In genomic region chr4:32374751-32375582, GRCm38 (mm10) we compare ENCODE assay signal across 14 mouse cellular contexts.
A peak's percentile ranks its signal among the peaks of the same experiment; 100 is the strongest.
DNase-seq lines count a peak whose midpoint lies in the region; ATAC-seq and TF ChIP-seq lines count a peak whose summit lies in the region.
"Had no signal": no experiment of that assay in that cellular context is flagged by ENCODE, and none has a peak within 500 bp of the region (broad histone marks: within the 10 kb centered on the region; RNA-seq: fewer than 3 reads in every experiment).

No protein-coding gene starts in this region.

- no peaks in the 10 kb centered on the region for H3K27me3 ChIP-seq in lung, embryonic 14.5 days (ENCODE audit: insufficient read depth, low read length)
- no peaks in the 10 kb centered on the region for H3K27me3 ChIP-seq in forebrain, embryonic 13.5 days
- no peaks in the 10 kb centered on the region for H3K27me3 ChIP-seq in intestine, postnatal 0 days (replicated peaks; ENCODE audit: control insufficient read depth, insufficient read depth, low read length)
- H3K27me3 ChIP-seq: heart, embryonic 15.5 days; intestine, embryonic 15.5 days; Patski had no signal

- no peak overlapping the region for H3K9ac ChIP-seq in lung, embryonic 14.5 days
- H3K9ac ChIP-seq in forebrain, embryonic 13.5 days: no peak overlapping the region
- H3K9ac ChIP-seq in intestine, postnatal 0 days (ENCODE audit: low read depth, low read length): no peak overlapping the region
- H3K9ac ChIP-seq: heart, embryonic 15.5 days; intestine, embryonic 15.5 days had no signal

- H3K4me2 ChIP-seq in lung, embryonic 14.5 days: no peak overlapping the region
- no peak overlapping the region for H3K4me2 ChIP-seq in forebrain, embryonic 13.5 days
- H3K4me2 ChIP-seq in intestine, postnatal 0 days (replicated peaks; ENCODE audit: low read depth): no peak overlapping the region
- H3K4me2 ChIP-seq: intestine, embryonic 15.5 days had no signal

- DNase-seq in lung, embryonic 14.5 days: no peak
- no peak for DNase-seq in lung, postnatal 14 days
- peak; percentile 27 for DNase-seq in Muller cell, postnatal 12 days (ENCODE audit: inconsistent ontology term)
- peak; percentile 46 for DNase-seq in induced T-regulatory cell, adult 2 months (ENCODE audit: low read depth)
- DNase-seq: adrenal gland, adult 2 months; gastrocnemius, adult 2 months; kidney, postnatal 36 days; thymus, postnatal 36 days had no signal

- TF ChIP-seq CTCF in lung, embryonic 14.5 days (IDR thresholded peaks at IDR 0.05; ENCODE audit: low read depth): no peak
- TF ChIP-seq CTCF in intestine, postnatal 0 days (IDR thresholded peaks at IDR 0.05; ENCODE audit: low read depth): no peak

- WGBS in lung, embryonic 14.5 days: 48% methylated on average over 10 of the region's 10 CpGs
- 42% methylated on average over 10 of the region's 10 CpGs for WGBS in forebrain, embryonic 13.5 days
- 78% methylated on average over 10 of the region's 10 CpGs for WGBS in intestine, postnatal 0 days

- peaks cover 17% of the 10 kb centered on the region for H3K4me1 ChIP-seq in lung, embryonic 14.5 days (ENCODE audit: insufficient read depth)
- peaks cover 67% of the 10 kb centered on the region for H3K4me1 ChIP-seq in forebrain, embryonic 13.5 days
- H3K4me1 ChIP-seq in intestine, postnatal 0 days (replicated peaks; ENCODE audit: control insufficient read depth, insufficient read depth, low read length): no peaks in the 10 kb centered on the region

- H3K9me3 ChIP-seq in lung, embryonic 14.5 days (ENCODE audit: low read depth, low read length): no peaks in the 10 kb centered on the region
- H3K9me3 ChIP-seq in forebrain, embryonic 13.5 days (replicated peaks): no peaks in the 10 kb centered on the region
- H3K9me3 ChIP-seq in intestine, postnatal 0 days (ENCODE audit: control insufficient read depth): no peaks in the 10 kb centered on the region
- H3K9me3 ChIP-seq: heart, embryonic 15.5 days; intestine, embryonic 15.5 days had no signal

- no peak overlapping the region for H3K4me3 ChIP-seq in lung, embryonic 14.5 days (ENCODE audit: low read depth, low read length)
- no peak overlapping the region for H3K4me3 ChIP-seq in forebrain, embryonic 13.5 days
- H3K4me3 ChIP-seq in intestine, postnatal 0 days (ENCODE audit: low read depth, low read length): no peak overlapping the region
- H3K4me3 ChIP-seq: gastrocnemius, adult 2 months; heart, embryonic 15.5 days; intestine, embryonic 15.5 days had no signal

- H3K36me3 ChIP-seq in lung, embryonic 14.5 days (ENCODE audit: insufficient read depth): no peaks in the 10 kb centered on the region
- H3K36me3 ChIP-seq in forebrain, embryonic 13.5 days (ENCODE audit: poor library complexity, severe bottlenecking): 0 out of 2 replicates have a peak, but pooled peaks cover 4% of the 10 kb centered on the region
- no peaks in the 10 kb centered on the region for H3K36me3 ChIP-seq in intestine, postnatal 0 days (ENCODE audit: control insufficient read depth, insufficient read depth)
- H3K36me3 ChIP-seq: heart, embryonic 15.5 days; intestine, embryonic 15.5 days had no signal

- no peak overlapping the region; the same call in 1 of the 2 replicates for H3K27ac ChIP-seq in lung, embryonic 14.5 days (ENCODE audit: low read depth)
- peak overlapping the region; percentile 48 for H3K27ac ChIP-seq in forebrain, embryonic 13.5 days
- no peak overlapping the region for H3K27ac ChIP-seq in intestine, postnatal 0 days (ENCODE audit: low read depth, low read length)
- H3K27ac ChIP-seq: gastrocnemius, adult 2 months; intestine, embryonic 15.5 days had no signal

- 0 out of 2 replicates have a peak, but pooled peaks have one; percentile 11 for ATAC-seq in lung, embryonic 14.5 days (ENCODE audit: insufficient read depth)
- ATAC-seq in forebrain, embryonic 13.5 days: peak; percentile 41
- ATAC-seq in intestine, postnatal 0 days: no peak
- no peak for ATAC-seq in megakaryocyte progenitor cell, adult 5-6 weeks (replicated peaks; ENCODE audit: poor library complexity)
- ATAC-seq: intestine, embryonic 15.5 days; Patski had no signal

Comparison
In these comparisons a context has a peak if more than half of its experiments do, and no peak if none do; other contexts are left out.
1. ATAC-seq: peak in lung, embryonic 14.5 days (single experiment) and forebrain, embryonic 13.5 days (single experiment); none in intestine, postnatal 0 days (single experiment) and megakaryocyte progenitor cell, adult 5-6 weeks (single experiment).
2. DNase-seq: peak in Muller cell, postnatal 12 days (single experiment) and induced T-regulatory cell, adult 2 months (single experiment); none in lung, embryonic 14.5 days (single experiment) and lung, postnatal 14 days (single experiment).